Mouse (Mus musculus) ES-E14 (cell line): ENCODE measurements at regions not wholly inside any gene's neighbourhood (a gene's known extent, or its start where the extent isn't known, plus 50 kb on each side); places are given as distances from the start of the nearest gene placed in this dataset.

Experiments used
- DNase-seq: peaks from one replicate; pipeline ENCODE4 v3.0.0-alpha.2; 2013; ENCODE audit warnings: low read depth, low spot score
- H3K27ac ChIP-seq: 2 replicates; pipeline ENCODE4 v1.5.1; 2012; ENCODE audit warnings: low read depth, mild to moderate bottlenecking, low read length, moderate library complexity, mixed read lengths; ENCODE audit not compliant: poor library complexity, insufficient read depth, severe bottlenecking
- H3K36me3 ChIP-seq: 2 replicates; pipeline ENCODE4 v1.6.1; 2012; ENCODE audit warnings: mild to moderate bottlenecking, low read length, moderate library complexity, mixed read lengths; ENCODE audit not compliant: control insufficient read depth, poor library complexity, insufficient read depth, severe bottlenecking
- H3K4me1 ChIP-seq, 2 experiments: fragments of 150-350 bp in 1 of 2; sonication (generic) in 1 of 2; 2 replicates each; pipeline ENCODE4 v1.6.1; 2012; ENCODE audit warnings: low read length in 2 of 2, mild to moderate bottlenecking in 1 of 2, mixed read lengths in 1 of 2; ENCODE audit not compliant: control insufficient read depth in 2 of 2, insufficient read depth in 2 of 2, poor library complexity in 1 of 2
- H3K4me3 ChIP-seq, 2 experiments: fragments of 150-350 bp in 1 of 2; sonication (generic) in 1 of 2; 2 replicates each; pipeline ENCODE4 v1.5.1; 2012; ENCODE audit warnings: low read length in 2 of 2, low read depth in 1 of 2, mild to moderate bottlenecking in 1 of 2, mixed read lengths in 1 of 2; ENCODE audit not compliant: insufficient read depth in 1 of 2, poor library complexity in 1 of 2, severe bottlenecking in 1 of 2
- H3K9ac ChIP-seq: 2 replicates; pipeline ENCODE4 v1.6.1; 2012; ENCODE audit warnings: low read depth, mild to moderate bottlenecking, low read length, mixed read lengths; ENCODE audit not compliant: poor library complexity, insufficient read depth, severe bottlenecking
- H3K9me3 ChIP-seq: fragments of 150-350 bp; sonication (generic); 2 replicates; pipeline ENCODE4 v1.6.1; 2012; ENCODE audit warnings: low read depth, mild to moderate bottlenecking, low read length; ENCODE audit not compliant: control insufficient read depth, insufficient read depth
- CHD2 ChIP-seq: IDR thresholded peaks from 2 replicates; pipeline ENCODE4 v1.6.1; 2014; ENCODE audit warnings: mild to moderate bottlenecking, low read depth, low read length, inconsistent platforms
- HCFC1 ChIP-seq: IDR thresholded peaks from 2 replicates; pipeline ENCODE4 v1.6.1; 2012; ENCODE audit warnings: low read length, inconsistent platforms, borderline replicate concordance; ENCODE audit not compliant: insufficient read depth
- MAFK ChIP-seq: IDR thresholded peaks from 2 replicates; pipeline ENCODE4 v1.6.1; 2014; ENCODE audit warnings: mild to moderate bottlenecking, low read depth, low read length, inconsistent platforms; ENCODE audit not compliant: insufficient read depth
- ZC3H11A ChIP-seq: IDR thresholded peaks from 2 replicates; pipeline ENCODE4 v1.6.1; 2012; ENCODE audit warnings: low read depth, mild to moderate bottlenecking, inconsistent platforms, low read length, borderline replicate concordance
- ZNF384 ChIP-seq: IDR thresholded peaks from 2 replicates; pipeline ENCODE4 v1.6.1; 2012; ENCODE audit warnings: low read depth, low read length, inconsistent platforms
- in situ Hi-C, 2 experiments: fragments of 600-800 bp; cut with MboI; formaldehyde crosslinking; loops; one replicate each; pipeline ENCODE4 v1.15.1; 2025; ENCODE audit warnings: low sequenced_read_pairs in 2 of 2, inconsistent platforms in 1 of 2; ENCODE audit not compliant: unreplicated experiment in 2 of 2

- TF ChIP-seq CHD2, result no peak
- TF ChIP-seq ZC3H11A, result no peak
- TF ChIP-seq MAFK, result no peak
- no peak for TF ChIP-seq HCFC1
- H3K36me3 ChIP-seq, result no peaks in the 10 kb centered on the region
- in situ Hi-C loops, result no loop called here
- no peak overlapping the region for H3K4me3 ChIP-seq
- no peak overlapping the region for H3K27ac ChIP-seq
- DNase-seq, result no peak
- H3K9me3 ChIP-seq, result no peaks in the 10 kb centered on the region
- H3K4me1 ChIP-seq, result no peaks in the 10 kb centered on the region
- H3K9ac ChIP-seq, result no peak overlapping the region
These were observed 208.4 kb upstream of the Ldb2 start for GRCm38 (mm10) chr5:45007930-45008329.

DNA sequence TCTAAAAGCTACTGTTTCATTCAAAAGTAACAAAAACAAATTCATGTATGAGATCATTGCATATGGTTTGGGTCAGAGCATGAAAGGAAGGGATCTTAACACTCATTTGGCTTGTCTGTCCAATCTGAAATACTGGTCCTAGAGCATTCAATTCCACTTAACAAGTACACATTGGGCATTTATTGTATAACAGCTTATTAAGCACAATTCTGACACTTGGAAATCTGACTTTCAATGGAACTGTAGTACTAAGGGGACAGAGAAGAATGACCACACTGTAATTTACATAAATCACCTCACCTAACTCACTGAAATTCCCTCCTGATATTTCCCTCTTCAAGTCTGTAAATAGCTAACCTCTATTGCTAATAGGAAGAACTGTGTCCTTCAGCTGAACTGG, 201.5 kb upstream of the Ldb2 start:
- H3K27ac ChIP-seq, result no peak overlapping the region
- TF ChIP-seq ZNF384, result no peak
- no peak for TF ChIP-seq ZC3H11A
- no peak overlapping the region for H3K4me3 ChIP-seq
- H3K36me3 ChIP-seq, result no peaks in the 10 kb centered on the region
- in situ Hi-C loops, result no loop called here
- no peak for DNase-seq
- no peak overlapping the region for H3K9ac ChIP-seq
- H3K9me3 ChIP-seq, result no peaks in the 10 kb centered on the region
- H3K4me1 ChIP-seq, result no peaks in the 10 kb centered on the region

GRCm38 (mm10) chr5:44999032-44999431, 199.6 kb upstream of the Ldb2 start:
- H3K9ac ChIP-seq, result no peak overlapping the region
- in situ Hi-C loops, result no loop called here
- no peaks in the 10 kb centered on the region for H3K4me1 ChIP-seq
- DNase-seq, result no peak
- H3K27ac ChIP-seq, result no peak overlapping the region
- no peaks in the 10 kb centered on the region for H3K9me3 ChIP-seq
- no peak overlapping the region for H3K4me3 ChIP-seq
- TF ChIP-seq ZC3H11A (no peak), MAFK (no peak), HCFC1 (no peak), ZNF384 (no peak), CHD2 (no peak)
- H3K36me3 ChIP-seq, result no peaks in the 10 kb centered on the region

DNA sequence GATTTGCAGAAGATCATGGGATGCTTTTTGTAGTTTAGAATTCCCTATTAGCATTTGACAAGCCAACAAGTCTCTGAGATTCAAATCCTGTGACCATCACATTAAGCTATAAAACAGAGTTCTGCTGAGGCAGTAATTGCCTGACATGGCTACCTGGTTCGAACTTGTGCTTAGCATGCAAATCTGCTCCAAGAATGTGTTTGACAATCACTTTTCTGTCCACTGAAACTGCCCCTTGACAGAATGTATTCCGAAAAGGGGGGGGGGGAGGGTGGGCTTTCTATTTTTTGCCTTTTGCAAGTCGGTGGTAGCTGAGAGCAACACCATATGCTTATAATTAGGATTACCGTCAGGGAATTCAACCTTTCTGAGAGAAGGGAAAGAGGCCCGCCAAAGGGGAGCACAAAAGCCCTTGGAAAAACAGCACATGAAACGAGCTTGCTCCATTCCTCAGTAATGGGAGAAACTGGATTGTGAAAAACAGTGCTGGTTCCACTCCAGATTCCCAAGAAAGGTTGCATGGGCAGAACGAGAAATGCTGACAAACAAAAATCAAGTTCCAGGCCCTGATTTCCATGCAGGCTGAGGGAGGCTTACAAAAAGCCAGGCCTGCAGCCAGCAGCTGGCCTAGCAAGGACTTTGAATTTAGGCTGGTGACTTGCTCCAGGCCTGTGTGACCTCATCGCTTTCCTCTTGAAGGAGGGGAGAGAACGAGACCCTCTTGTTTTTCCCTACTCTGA, 176.1 kb upstream of the Ldb2 start:
- Histone ChIP-seq H3K27ac (no peak overlapping the region), H3K4me1 (no peaks in the 10 kb centered on the region), H3K4me3 (no peak overlapping the region), H3K9me3 (no peaks in the 10 kb centered on the region), H3K9ac (no peak overlapping the region), H3K36me3 (no peaks in the 10 kb centered on the region)
- no peak for TF ChIP-seq ZC3H11A
- TF ChIP-seq ZNF384, result no peak
- TF ChIP-seq HCFC1, result no peak
- no peak for TF ChIP-seq MAFK
- no peak for TF ChIP-seq CHD2
- DNase-seq, result no peak
- in situ Hi-C loops, result no loop called here
